Mouse (Mus musculus): Measurements from ENCODE around the gene Ly6g5c. TPM values are rescaled to one million over a fixed set of nuclear protein-coding genes. Genes with fewer than 3 reads are reported as not detected.

The Ly6g5c gene
- polyA plus RNA-seq, 1 experiment from 2014 or later: not detected

DNA sequence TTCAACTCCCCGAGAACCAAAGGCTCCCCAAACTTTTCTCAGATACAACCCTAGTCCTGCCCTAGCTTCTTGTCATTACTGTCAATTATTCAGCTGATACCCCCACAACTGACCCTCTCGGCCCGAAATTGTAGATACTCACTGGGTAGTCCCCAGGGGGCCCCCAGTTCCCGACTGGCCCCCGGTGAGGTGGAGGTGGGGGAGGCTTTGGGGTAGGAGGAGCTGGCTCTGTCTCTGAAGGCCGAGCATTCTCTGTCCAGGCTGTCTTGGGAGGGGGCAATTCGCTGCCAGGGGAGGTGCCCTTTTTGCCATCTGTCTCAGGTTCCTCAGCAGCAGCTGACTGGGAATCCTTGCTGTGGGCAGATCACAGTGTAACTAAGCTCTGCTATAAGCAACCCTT lies 51.6 kb downstream of the Ly6g5c start:
- no peaks in the 10 kb centered on the region for H3K9me3 ChIP-seq (ENCODE audit: control insufficient read depth, low read length)
- ATAC-seq (ENCODE audit: low FRiP score, low TSS enrichment): no peak
- H3K27ac ChIP-seq (replicated peaks): no peak overlapping the region
- no peak for TF ChIP-seq EP300 (optimal IDR thresholded peaks at IDR 0.05)
- no peak for TF ChIP-seq CTCF (IDR thresholded peaks at IDR 0.05; ENCODE audit: low read depth)
- H3K27me3 ChIP-seq (ENCODE audit: control insufficient read depth, insufficient read depth, low read length): no peaks in the 10 kb centered on the region
- peaks cover 66% of the 10 kb centered on the region for H3K36me3 ChIP-seq (ENCODE audit: control insufficient read depth, insufficient read depth, low read length)
- H3K4me3 ChIP-seq (ENCODE audit: low read depth, low read length): no peak overlapping the region
- DNase-seq (ENCODE audit: low spot score): no peak
- H3K9ac ChIP-seq (ENCODE audit: low read length): no peak overlapping the region
- H3K4me1 ChIP-seq (replicated peaks; ENCODE audit: control insufficient read depth, insufficient read depth): peaks cover 2% of the 10 kb centered on the region; the same call in 1 of the 2 replicates
- no peak overlapping the region for H3K4me2 ChIP-seq (replicated peaks; ENCODE audit: low read depth)
- WGBS: 85% methylated on average over 7 of the region's 7 CpGs

DNA sequence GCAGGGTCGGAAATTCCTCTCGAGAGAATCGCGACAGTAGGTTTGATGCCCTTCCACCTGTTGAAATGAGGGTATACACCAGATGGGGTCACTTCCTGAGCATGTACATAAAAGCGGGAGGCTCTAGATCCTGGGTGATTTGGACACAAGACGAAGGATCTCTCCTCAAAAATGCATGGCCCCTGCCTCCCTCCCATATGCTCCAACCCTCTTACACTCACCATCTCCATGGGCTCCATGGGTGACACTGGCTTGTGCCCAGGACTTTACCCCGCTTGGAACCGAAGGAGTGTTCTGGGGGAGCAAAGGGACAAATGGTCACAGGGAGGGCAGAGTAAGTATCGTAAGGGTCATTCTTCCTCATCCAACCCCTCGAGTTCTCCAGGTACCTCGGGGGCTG lies 53.3 kb downstream of the Ly6g5c start:
- 78% methylated on average over 11 of the region's 11 CpGs for WGBS
- no peak for TF ChIP-seq EP300 (optimal IDR thresholded peaks at IDR 0.05)
- TF ChIP-seq CTCF (IDR thresholded peaks at IDR 0.05; ENCODE audit: low read depth): no peak
- no peak for ATAC-seq (ENCODE audit: low FRiP score, low TSS enrichment)
- Histone ChIP-seq H3K4me3 (ENCODE audit: low read depth, low read length) (no peak overlapping the region), H3K36me3 (ENCODE audit: control insufficient read depth, insufficient read depth, low read length) (peaks cover 50% of the 10 kb centered on the region), H3K27me3 (ENCODE audit: control insufficient read depth, insufficient read depth, low read length) (no peaks in the 10 kb centered on the region), H3K9ac (ENCODE audit: low read length) (no peak overlapping the region), H3K4me1 (replicated peaks; ENCODE audit: control insufficient read depth, insufficient read depth) (peaks cover 5% of the 10 kb centered on the region), H3K27ac (replicated peaks) (no peak overlapping the region), H3K9me3 (ENCODE audit: control insufficient read depth, low read length) (no peaks in the 10 kb centered on the region), H3K4me2 (replicated peaks; ENCODE audit: low read depth) (no peak overlapping the region)
- DNase-seq (ENCODE audit: low spot score): no peak

Other genes with a start within 250 kb of the Ly6g5c start
- 20.7 and 23.9 TPM in 2 replicates for gene Cfb, start 245.8 kb upstream of the Ly6g5c start, polyA plus RNA-seq (2015; fragmentation: Nextera tagmentation; extraction: Ambion mirVana)
- 0.59 and 0.62 TPM in 2 replicates for gene Zbtb12, start 228.8 kb upstream of the Ly6g5c start, polyA plus RNA-seq (2015; fragmentation: Nextera tagmentation; extraction: Ambion mirVana)
- not detected in 2 replicates for gene Gm20547, start 226.2 kb upstream of the Ly6g5c start, polyA plus RNA-seq (2015; fragmentation: Nextera tagmentation; extraction: Ambion mirVana)
- gene C2, start 210.0 kb upstream of the Ly6g5c start, polyA plus RNA-seq (2015; fragmentation: Nextera tagmentation; extraction: Ambion mirVana): 4.8 and 5.5 TPM in 2 replicates
- gene Ehmt2, start 209.8 kb upstream of the Ly6g5c start, polyA plus RNA-seq (2015; fragmentation: Nextera tagmentation; extraction: Ambion mirVana): 23.8 and 26.2 TPM in 2 replicates
- gene Slc44a4, start 193.8 kb upstream of the Ly6g5c start, polyA plus RNA-seq (2015; fragmentation: Nextera tagmentation; extraction: Ambion mirVana): 31.2 and 33.1 TPM in 2 replicates
- 18.3 and 18.9 TPM in 2 replicates for gene Neu1, start 177.0 kb upstream of the Ly6g5c start, polyA plus RNA-seq (2015; fragmentation: Nextera tagmentation; extraction: Ambion mirVana)
- gene Hspa1b, start 149.0 kb upstream of the Ly6g5c start, polyA plus RNA-seq (2015; fragmentation: Nextera tagmentation; extraction: Ambion mirVana): 3.0 TPM in 2 replicates
- not detected in 2 replicates for gene Gm20481, start 138.4 kb upstream of the Ly6g5c start, polyA plus RNA-seq (2015; fragmentation: Nextera tagmentation; extraction: Ambion mirVana)
- 24.1 and 25.9 TPM in 2 replicates for gene Hspa1a, start 136.1 kb upstream of the Ly6g5c start, polyA plus RNA-seq (2015; fragmentation: Nextera tagmentation; extraction: Ambion mirVana)
- 0.25 and 0.48 TPM in 2 replicates for gene Hspa1l, start 135.6 kb upstream of the Ly6g5c start, polyA plus RNA-seq (2015; fragmentation: Nextera tagmentation; extraction: Ambion mirVana)
- 69.2 and 75.1 TPM in 2 replicates for gene Lsm2, start 126.4 kb upstream of the Ly6g5c start, polyA plus RNA-seq (2015; fragmentation: Nextera tagmentation; extraction: Ambion mirVana)
- 35.5 and 40.2 TPM in 2 replicates for gene Vars, start 107.3 kb upstream of the Ly6g5c start, polyA plus RNA-seq (2015; fragmentation: Nextera tagmentation; extraction: Ambion mirVana)
- gene Vwa7, start 91.7 kb upstream of the Ly6g5c start, polyA plus RNA-seq (2015; fragmentation: Nextera tagmentation; extraction: Ambion mirVana): 0.28 and 0.36 TPM in 2 replicates
- gene Sapcd1, start 80.3 kb upstream of the Ly6g5c start, polyA plus RNA-seq (2015; fragmentation: Nextera tagmentation; extraction: Ambion mirVana): 8.0 and 8.2 TPM in 2 replicates
- gene Msh5, start 61.5 kb upstream of the Ly6g5c start, polyA plus RNA-seq (2015; fragmentation: Nextera tagmentation; extraction: Ambion mirVana): 1.9 and 2.7 TPM in 2 replicates
- gene Clic1, start 58.3 kb upstream of the Ly6g5c start, polyA plus RNA-seq (2015; fragmentation: Nextera tagmentation; extraction: Ambion mirVana): 344 and 360 TPM in 2 replicates
- 84.8 and 86.8 TPM in 2 replicates for gene Ddah2, start 49.2 kb upstream of the Ly6g5c start, polyA plus RNA-seq (2015; fragmentation: Nextera tagmentation; extraction: Ambion mirVana)
- gene Ly6g6c, start 42.9 kb upstream of the Ly6g5c start, polyA plus RNA-seq (2015; fragmentation: Nextera tagmentation; extraction: Ambion mirVana): 260 and 317 TPM in 2 replicates
- 0.49 and 0.96 TPM in 2 replicates for gene Mpig6b, start 42.1 kb upstream of the Ly6g5c start, polyA plus RNA-seq (2015; fragmentation: Nextera tagmentation; extraction: Ambion mirVana)
- 109 and 113 TPM in 2 replicates for gene Ly6g6e, start 31.4 kb upstream of the Ly6g5c start, polyA plus RNA-seq (2015; fragmentation: Nextera tagmentation; extraction: Ambion mirVana)
- gene Ly6g6d, start 30.2 kb upstream of the Ly6g5c start, polyA plus RNA-seq (2015; fragmentation: Nextera tagmentation; extraction: Ambion mirVana): 7.1 and 7.7 TPM in 2 replicates
- 0.13 TPM in 1 of 2 replicates, not detected in the other for gene Ly6g6f, start 22.7 kb upstream of the Ly6g5c start, polyA plus RNA-seq (2015; fragmentation: Nextera tagmentation; extraction: Ambion mirVana)
- gene Abhd16a, start 19.0 kb upstream of the Ly6g5c start, polyA plus RNA-seq (2015; fragmentation: Nextera tagmentation; extraction: Ambion mirVana): 74.2 and 75.0 TPM in 2 replicates
- 0.18 and 0.27 TPM in 2 replicates for gene Ly6g5b, start 7.1 kb downstream of the Ly6g5c start, polyA plus RNA-seq (2015; fragmentation: Nextera tagmentation; extraction: Ambion mirVana)
- gene Gpank1, start 13.2 kb downstream of the Ly6g5c start, polyA plus RNA-seq (2015; fragmentation: Nextera tagmentation; extraction: Ambion mirVana): 11.2 and 11.3 TPM in 2 replicates
- 323 and 329 TPM in 2 replicates for gene Csnk2b, start 13.8 kb downstream of the Ly6g5c start, polyA plus RNA-seq (2015; fragmentation: Nextera tagmentation; extraction: Ambion mirVana)
- 14.4 and 15.5 TPM in 2 replicates for gene D17H6S53E, start 18.1 kb downstream of the Ly6g5c start, polyA plus RNA-seq (2015; fragmentation: Nextera tagmentation; extraction: Ambion mirVana)
- 1.3 and 3.2 TPM in 2 replicates for gene Apom, start 23.8 kb downstream of the Ly6g5c start, polyA plus RNA-seq (2015; fragmentation: Nextera tagmentation; extraction: Ambion mirVana)
- 28.1 and 30.6 TPM in 2 replicates for gene Bag6, start 26.9 kb downstream of the Ly6g5c start, polyA plus RNA-seq (2015; fragmentation: Nextera tagmentation; extraction: Ambion mirVana)
- 45.4 and 49.3 TPM in 2 replicates for gene Prrc2a, start 56.6 kb downstream of the Ly6g5c start, polyA plus RNA-seq (2015; fragmentation: Nextera tagmentation; extraction: Ambion mirVana)
- gene Aif1, start 67.8 kb downstream of the Ly6g5c start, polyA plus RNA-seq (2015; fragmentation: Nextera tagmentation; extraction: Ambion mirVana): 24.3 and 25.2 TPM in 2 replicates
- 17.5 and 19.3 TPM in 2 replicates for gene Lst1, start 80.2 kb downstream of the Ly6g5c start, polyA plus RNA-seq (2015; fragmentation: Nextera tagmentation; extraction: Ambion mirVana)
- gene Ltb, start 86.2 kb downstream of the Ly6g5c start, polyA plus RNA-seq (2015; fragmentation: Nextera tagmentation; extraction: Ambion mirVana): 0.63 and 0.78 TPM in 2 replicates
- 0.32 and 0.40 TPM in 2 replicates for gene Tnf, start 93.7 kb downstream of the Ly6g5c start, polyA plus RNA-seq (2015; fragmentation: Nextera tagmentation; extraction: Ambion mirVana)
- 0.11 and 0.16 TPM in 2 replicates for gene Lta, start 97.1 kb downstream of the Ly6g5c start, polyA plus RNA-seq (2015; fragmentation: Nextera tagmentation; extraction: Ambion mirVana)
- gene Gm16181, start 112.6 kb downstream of the Ly6g5c start, polyA plus RNA-seq (2015; fragmentation: Nextera tagmentation; extraction: Ambion mirVana): 0.27 and 0.33 TPM in 2 replicates
- 3.0 and 3.6 TPM in 2 replicates for gene Atp6v1g2, start 125.4 kb downstream of the Ly6g5c start, polyA plus RNA-seq (2015; fragmentation: Nextera tagmentation; extraction: Ambion mirVana)
- 7.4 and 7.5 TPM in 2 replicates for gene Nfkbil1, start 127.5 kb downstream of the Ly6g5c start, polyA plus RNA-seq (2015; fragmentation: Nextera tagmentation; extraction: Ambion mirVana)
- 143 and 145 TPM in 2 replicates for gene Ddx39b, start 133.5 kb downstream of the Ly6g5c start, polyA plus RNA-seq (2015; fragmentation: Nextera tagmentation; extraction: Ambion mirVana)
- gene H2-D1, start 154.5 kb downstream of the Ly6g5c start, polyA plus RNA-seq (2015; fragmentation: Nextera tagmentation; extraction: Ambion mirVana): 303 and 307 TPM in 2 replicates
- not detected in 2 replicates for gene H2-Q1, start 212.1 kb downstream of the Ly6g5c start, polyA plus RNA-seq (2015; fragmentation: Nextera tagmentation; extraction: Ambion mirVana)
- gene H2-Q2, start 234.0 kb downstream of the Ly6g5c start, polyA plus RNA-seq (2015; fragmentation: Nextera tagmentation; extraction: Ambion mirVana): 1.2 and 1.6 TPM in 2 replicates

Measured in stomach, postnatal 0 days (tissue).